Mouse (Mus musculus) thymus, adult 2 months (tissue): ENCODE measurements at regions not wholly inside any gene's neighbourhood (a gene's known extent, or its start where the extent isn't known, plus 50 kb on each side); places are given as distances from the start of the nearest gene placed in this dataset.

ENCODE experiments used
- CTCF ChIP-seq: fragments of 200-500 bp; IDR thresholded peaks from 2 replicates; pipeline ENCODE4 v1.5.1; 2012; ENCODE audit warnings: mild to moderate bottlenecking, control low read depth, low read length, moderate library complexity, borderline replicate concordance; ENCODE audit not compliant: control insufficient read depth, poor library complexity, insufficient read depth; ENCODE audit errors: extremely low read depth
- POLR2A ChIP-seq: fragments of 200-500 bp; IDR thresholded peaks from 2 replicates; pipeline ENCODE4 v1.6.1; 2012; ENCODE audit warnings: mild to moderate bottlenecking, low read length, control low read depth, moderate library complexity; ENCODE audit not compliant: control insufficient read depth, poor library complexity, insufficient read depth; ENCODE audit errors: extremely low read depth

GRCm38 (mm10) chr2:144182108-144182507 is 88.4 kb upstream of the Mgme1 start:
- TF ChIP-seq CTCF (no peak), POLR2A (no peak)
